Mouse (Mus musculus) heart, adult 2 months (tissue): ENCODE measurements at regions not wholly inside any gene's neighbourhood (a gene's known extent, or its start where the extent isn't known, plus 50 kb on each side); places are given as distances from the start of the nearest gene placed in this dataset.

Source experiments
- DNase-seq, 2 experiments: peaks; one replicate each; pipeline ENCODE4 v3.0.0; 2021
- H3K27ac ChIP-seq: fragments of 200-600 bp; 2 replicates; pipeline ENCODE4 v1.8.1; 2022
- H3K27me3 ChIP-seq: fragments of 200-500 bp; 2 replicates; pipeline ENCODE4 v1.6.1; 2012; ENCODE audit warnings: mild to moderate bottlenecking, low read length, inconsistent platforms, mixed read lengths; ENCODE audit not compliant: control insufficient read depth, insufficient read depth
- H3K36me3 ChIP-seq: fragments of 200-500 bp; 2 replicates; pipeline ENCODE4 v1.6.1; 2012; ENCODE audit warnings: low read length, inconsistent platforms; ENCODE audit not compliant: control insufficient read depth, insufficient read depth
- H3K4me1 ChIP-seq: fragments of 200-500 bp; 2 replicates; pipeline ENCODE4 v1.6.1; 2011; ENCODE audit warnings: low read length; ENCODE audit not compliant: control insufficient read depth, insufficient read depth
- H3K4me3 ChIP-seq: fragments of 200-600 bp; 2 replicates; pipeline ENCODE4 v1.8.1; 2022
- H3K79me2 ChIP-seq: fragments of 200-500 bp; replicated peaks from 2 replicates; pipeline ENCODE4 v1.6.1; 2012; ENCODE audit warnings: mild to moderate bottlenecking, inconsistent platforms, low read length, moderate library complexity, mixed read lengths; ENCODE audit not compliant: control insufficient read depth, insufficient read depth
- H3K9ac ChIP-seq: fragments of 200-500 bp; 2 replicates; pipeline ENCODE4 v1.6.1; 2012; ENCODE audit warnings: low read depth, mild to moderate bottlenecking, control low read depth, inconsistent platforms, low read length, mixed read lengths
- CTCF ChIP-seq: fragments of 200-600 bp; IDR thresholded peaks from 2 replicates; pipeline ENCODE4 v1.8.1; 2022; ENCODE audit warnings: antibody characterized with exemption, mild to moderate bottlenecking, moderate library complexity
- EP300 ChIP-seq: fragments of 200-500 bp; IDR thresholded peaks from 2 replicates; pipeline ENCODE4 v1.6.1; 2011; ENCODE audit warnings: low read depth, low read length, control low read depth; ENCODE audit not compliant: insufficient read depth
- POLR2A ChIP-seq: fragments of 200-500 bp; IDR thresholded peaks from 2 replicates; pipeline ENCODE4 v1.6.1; 2011; ENCODE audit warnings: mild to moderate bottlenecking, low read depth, low read length, control low read depth; ENCODE audit not compliant: insufficient read depth
- WGBS: fragments of 180-500 bp; shearing (Covaris S2); methylation state at CpG from one replicate; pipeline ENCODE4 v1.1.7; 2018; 5-methylcytosine and 5-hydroxymethylcytosine counted together
- intact Hi-C: fragments of 180-260 bp; cut with DNase I; formaldehyde crosslinking; loops from one replicate; pipeline ENCODE4 v1.15.1; 2025

DNA sequence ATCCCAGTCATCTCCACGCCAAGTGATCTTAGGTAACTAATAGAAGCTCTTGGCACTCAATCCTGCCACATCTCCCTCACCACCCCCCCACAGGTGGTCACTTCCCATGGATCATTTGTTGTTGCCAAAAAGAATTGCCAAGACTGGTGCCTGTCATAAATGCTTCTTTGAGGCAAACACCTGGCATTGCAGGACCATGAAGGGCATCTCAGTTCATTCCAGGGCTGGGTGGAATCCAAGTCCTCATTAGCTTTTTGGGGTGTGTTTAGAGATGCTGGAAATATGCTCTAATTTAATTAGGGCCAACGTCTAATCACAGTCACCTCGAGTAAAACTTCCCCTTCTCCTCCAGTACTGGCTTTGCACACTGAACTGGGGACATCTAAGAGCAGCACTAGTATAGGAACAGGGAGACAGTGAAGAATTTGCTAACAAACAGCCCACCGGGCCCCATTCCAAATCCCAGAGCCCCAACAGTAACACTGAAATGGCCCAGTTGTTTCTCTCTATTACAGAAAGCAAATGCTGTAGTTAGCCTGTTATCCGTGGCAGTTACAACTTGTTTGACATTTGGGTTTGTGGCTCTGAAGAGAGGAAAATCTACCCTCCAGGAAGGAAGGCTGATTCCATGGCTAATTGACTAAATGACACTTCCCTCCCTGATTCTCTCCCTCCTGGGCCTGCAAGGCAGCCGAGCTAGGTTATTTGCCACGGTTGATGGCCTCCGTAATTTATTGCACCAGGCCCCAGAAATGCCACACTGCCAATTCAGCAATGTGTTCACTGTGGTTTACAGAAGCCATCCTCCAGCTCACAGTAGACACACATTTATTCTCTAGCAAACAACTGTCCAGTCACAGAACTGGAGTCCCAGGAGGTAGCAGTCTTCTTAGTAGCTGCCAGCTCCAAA, 164.2 kb upstream of the Bdnf start:
- intact Hi-C loops = no loop called here

GRCm38 (mm10) chr2:109511142-109511541, 163.4 kb upstream of the Bdnf start:
- 90% methylated on average over 4 of the region's 4 CpGs for WGBS
- H3K9ac ChIP-seq = no peak overlapping the region
- TF ChIP-seq POLR2A (no peak), CTCF (no peak), EP300 (no peak)
- H3K27me3 ChIP-seq = no peaks in the 10 kb centered on the region
- no peaks in the 10 kb centered on the region for H3K79me2 ChIP-seq
- no peaks in the 10 kb centered on the region for H3K4me1 ChIP-seq
- no peak for DNase-seq
- no peak overlapping the region for H3K4me3 ChIP-seq
- no peak overlapping the region for H3K27ac ChIP-seq
- H3K36me3 ChIP-seq = no peaks in the 10 kb centered on the region
- intact Hi-C loops = no loop called here

More for the DNA sequence above, 164.2 kb upstream of the Bdnf start:
- TF ChIP-seq POLR2A (no peak), EP300 (no peak), CTCF (no peak)
- Histone ChIP-seq H3K27ac (no peak overlapping the region), H3K4me3 (no peak overlapping the region), H3K27me3 (no peaks in the 10 kb centered on the region), H3K4me1 (no peaks in the 10 kb centered on the region), H3K36me3 (no peaks in the 10 kb centered on the region), H3K79me2 (no peaks in the 10 kb centered on the region), H3K9ac (no peak overlapping the region)
- 74% methylated on average over 8 of the region's 8 CpGs for WGBS
- no peak for DNase-seq

- no peaks in the 10 kb centered on the region for H3K36me3 ChIP-seq
- DNase-seq = no peak
- WGBS = 66% methylated on average over 4 of the region's 4 CpGs
- no peak overlapping the region for H3K4me3 ChIP-seq
- no peaks in the 10 kb centered on the region for H3K27me3 ChIP-seq
- TF ChIP-seq EP300 = no peak
- TF ChIP-seq POLR2A = no peak
- TF ChIP-seq CTCF = no peak
- intact Hi-C loops = no loop called here
- no peaks in the 10 kb centered on the region for H3K79me2 ChIP-seq
- no peak overlapping the region for H3K9ac ChIP-seq
- H3K27ac ChIP-seq = no peak overlapping the region
- H3K4me1 ChIP-seq = no peaks in the 10 kb centered on the region
Observed at GRCm38 (mm10) chr2:109519261-109519660, 155.2 kb upstream of the Bdnf start.

DNA sequence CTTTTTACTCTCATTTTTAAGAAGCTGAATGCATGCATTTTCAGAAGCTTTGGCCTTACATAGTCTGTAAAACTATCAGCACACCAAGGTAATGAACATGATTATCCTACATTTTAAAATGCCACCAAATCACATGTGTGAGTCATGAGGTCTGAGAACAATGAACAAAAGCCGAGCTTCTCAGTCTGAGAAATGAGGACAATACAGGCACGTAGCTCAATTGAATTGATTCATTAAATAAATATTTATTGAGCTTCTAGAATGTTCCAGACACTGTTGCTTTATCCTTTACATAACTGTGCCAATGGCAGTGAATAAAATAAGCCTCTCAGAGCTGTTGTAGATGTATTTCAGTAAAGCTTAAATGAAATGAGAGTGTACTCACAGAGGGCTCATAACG, 154.0 kb upstream of the Bdnf start:
- H3K79me2 ChIP-seq = no peaks in the 10 kb centered on the region
- no peaks in the 10 kb centered on the region for H3K27me3 ChIP-seq
- no peak overlapping the region for H3K4me3 ChIP-seq
- no peak for DNase-seq
- 66% methylated on average over 3 of the region's 3 CpGs for WGBS
- H3K36me3 ChIP-seq = no peaks in the 10 kb centered on the region
- intact Hi-C loops = no loop called here
- no peak overlapping the region for H3K9ac ChIP-seq
- no peak overlapping the region for H3K27ac ChIP-seq
- TF ChIP-seq EP300 = no peak
- no peak for TF ChIP-seq CTCF
- no peak for TF ChIP-seq POLR2A
- H3K4me1 ChIP-seq = no peaks in the 10 kb centered on the region

- Histone ChIP-seq H3K27ac (no peak overlapping the region), H3K36me3 (no peaks in the 10 kb centered on the region), H3K4me3 (no peak overlapping the region), H3K79me2 (no peaks in the 10 kb centered on the region), H3K4me1 (no peaks in the 10 kb centered on the region), H3K27me3 (no peaks in the 10 kb centered on the region), H3K9ac (no peak overlapping the region)
- intact Hi-C loops = no loop called here
- no peak for TF ChIP-seq EP300
- no peak for TF ChIP-seq POLR2A
- TF ChIP-seq CTCF = no peak
- no peak for DNase-seq
- WGBS = 51% methylated on average over 1 of the region's 1 CpGs
Observed at GRCm38 (mm10) chr2:109539519-109539918, 135.0 kb upstream of the Bdnf start.

GRCm38 (mm10) chr2:109546486-109547115, 127.9 kb upstream of the Bdnf start:
- Histone ChIP-seq H3K4me3 (no peak overlapping the region), H3K4me1 (no peaks in the 10 kb centered on the region), H3K36me3 (no peaks in the 10 kb centered on the region), H3K27me3 (no peaks in the 10 kb centered on the region), H3K9ac (no peak overlapping the region), H3K27ac (no peak overlapping the region), H3K79me2 (no peaks in the 10 kb centered on the region)
- intact Hi-C loops = no loop called here
- no peak for TF ChIP-seq EP300
- no peak for TF ChIP-seq CTCF
- no peak for TF ChIP-seq POLR2A
- DNase-seq = no peak
- WGBS = 77% methylated on average over 7 of the region's 7 CpGs
